Mouse (Mus musculus): ENCODE results near the gene Clec4g. TPM values are rescaled to one million over a fixed set of nuclear protein-coding genes. Genes with fewer than 3 reads are reported as not detected.
"Not testable (repeated sequence)": the region's sequence is repeated elsewhere in the genome, so short reads cannot be mapped to it uniquely, and the experiment has no call there.

The Clec4g gene
- not detected for total RNA-seq (2021)
- long read RNA-seq, experiment 1: 0 reads
- long read RNA-seq, experiment 2: 0 reads

DNA sequence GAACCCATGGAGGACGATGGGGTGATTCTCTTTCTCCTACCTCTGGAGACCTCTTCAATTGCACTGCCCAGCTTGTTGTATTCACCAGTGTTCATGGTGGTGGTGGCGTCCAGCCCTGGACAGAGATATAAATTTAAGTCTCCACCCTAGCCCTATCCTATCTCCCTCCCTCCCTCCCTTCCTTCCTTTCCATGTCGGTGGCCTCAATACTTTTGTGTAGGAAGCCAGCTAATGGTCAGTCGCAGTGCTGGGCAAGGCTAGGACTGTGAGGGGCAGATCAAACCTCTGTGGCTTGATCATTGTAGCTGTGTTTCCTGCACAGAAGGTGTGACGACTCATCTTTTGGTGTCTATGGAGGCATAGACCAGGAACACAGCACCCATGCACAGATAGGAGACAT is at the start of gene Clec4g:
Clec4g (minus strand) TSS at position 101 of the 400 bp plus-strand sequence.
- DNase-seq: no peak
- Histone ChIP-seq H3K4me3 (no peak within 1 kb of the TSS), H3K27ac (no peak within 1 kb of the TSS)
- no peak for TF ChIP-seq CTCF (IDR thresholded peaks at IDR 0.05)
- intact Hi-C loops (cut with DNase I): no loop called here

DNA sequence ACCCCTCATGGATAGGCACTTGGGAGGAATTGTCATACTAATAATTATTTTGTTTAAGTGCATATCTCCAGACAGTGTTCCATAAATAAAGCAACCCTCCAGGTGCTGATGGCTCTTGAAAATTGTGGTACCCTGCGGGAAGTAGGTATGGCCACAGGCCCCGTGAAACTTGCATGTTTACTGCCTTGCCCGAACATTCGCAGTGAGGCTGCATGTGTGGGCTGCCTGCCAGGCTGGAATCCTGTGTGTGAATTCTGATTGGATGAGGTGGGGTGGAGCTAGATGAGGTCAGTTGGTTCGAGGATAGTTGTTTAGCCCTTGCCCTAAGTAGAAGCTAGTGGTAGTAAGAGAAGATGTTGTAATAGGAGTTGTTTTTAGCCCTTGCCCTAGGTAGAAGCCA is 48.2 kb upstream of the Clec4g start:
- DNase-seq; intact Hi-C loops (cut with DNase I); H3K27ac ChIP-seq; H3K4me3 ChIP-seq: not testable (repeated sequence)

DNA sequence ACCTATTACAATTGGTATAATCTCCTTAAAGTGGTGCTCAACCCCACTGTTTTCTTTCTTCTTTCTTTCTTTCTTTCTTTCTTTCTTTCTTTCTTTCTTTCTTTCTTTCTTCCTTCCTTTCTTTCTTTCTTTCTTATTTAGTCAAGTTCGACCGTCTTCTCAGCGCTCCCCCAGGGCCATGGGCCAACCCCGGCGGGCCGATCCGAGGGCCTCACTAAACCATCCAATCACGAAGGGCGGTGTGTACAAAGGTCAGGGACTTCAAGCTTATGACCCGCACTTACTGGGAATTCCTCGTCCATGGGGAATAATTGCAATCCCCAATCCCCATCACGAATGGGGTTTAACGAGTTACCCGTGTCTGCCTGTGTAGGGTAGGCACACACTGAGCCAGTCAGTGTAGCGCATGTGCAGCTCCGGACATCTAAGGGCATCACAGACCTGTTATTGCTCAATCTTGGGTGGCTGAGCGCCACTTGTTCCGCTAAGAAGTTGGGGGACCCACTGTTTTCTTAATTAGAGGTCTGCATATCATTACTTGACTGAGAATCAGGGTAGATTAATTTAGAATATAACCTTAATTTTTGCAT is 33.9 kb upstream of the Clec4g start:
- intact Hi-C loops (cut with DNase I): no loop called here
- no peak overlapping the region for H3K27ac ChIP-seq
- TF ChIP-seq CTCF (IDR thresholded peaks at IDR 0.05): no peak
- peak; percentile 74 for DNase-seq
- no peak overlapping the region for H3K4me3 ChIP-seq

DNA sequence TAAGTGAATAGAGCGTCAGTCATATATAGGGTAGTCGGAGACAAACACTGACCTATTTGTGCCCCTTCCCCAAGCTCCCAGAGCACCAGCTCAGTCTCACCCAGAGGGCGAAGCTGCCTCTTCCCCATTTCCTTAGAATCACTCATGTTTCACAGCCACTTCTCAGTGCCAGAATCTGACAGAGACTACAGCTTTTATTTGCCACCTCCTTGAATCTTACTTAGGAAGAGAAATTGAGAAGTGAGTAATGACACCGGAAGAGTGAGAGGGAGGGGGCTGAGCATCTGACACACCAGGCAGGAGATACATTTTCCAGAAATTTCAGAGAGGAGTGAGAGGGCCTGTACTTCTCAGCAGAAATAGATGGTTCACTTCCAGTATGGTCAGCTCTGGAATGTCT is 28.3 kb upstream of the Clec4g start, which contains the start of gene Cd209a:
Cd209a (minus strand) TSS at position 224 of the 400 bp plus-strand sequence.
- H3K27ac ChIP-seq: no peak within 1 kb of the TSS
- intact Hi-C loops (cut with DNase I): no loop called here
- no peak for TF ChIP-seq CTCF (IDR thresholded peaks at IDR 0.05)
- DNase-seq: no peak
- H3K4me3 ChIP-seq: no peak within 1 kb of the TSS

- Histone ChIP-seq H3K4me3 (no peak overlapping the region), H3K27ac (no peak overlapping the region)
- DNase-seq: no peak
- intact Hi-C loops (cut with DNase I): no loop called here
- no peak for TF ChIP-seq CTCF (IDR thresholded peaks at IDR 0.05)
Observed at GRCm38 (mm10) chr8:3736947-3737346, 16.5 kb upstream of the Clec4g start.

DNA sequence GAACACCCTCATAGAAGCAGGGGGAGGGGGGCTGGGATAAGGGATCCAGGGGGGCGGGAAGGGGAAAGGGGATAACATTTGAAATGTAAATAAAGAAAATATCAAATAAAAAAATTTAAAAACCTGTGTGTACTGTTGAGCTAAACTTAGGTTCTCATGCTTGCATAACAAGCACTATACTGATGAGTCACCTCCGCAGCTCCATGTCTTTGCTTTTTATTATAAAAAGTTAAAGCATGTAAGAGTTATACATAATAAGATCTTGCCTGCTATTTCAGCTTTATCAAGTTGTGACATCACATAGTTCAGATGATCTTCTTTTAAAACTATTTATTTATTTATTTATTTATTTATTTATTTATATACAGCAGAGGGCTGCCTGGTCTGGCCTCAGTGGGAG is 15.1 kb upstream of the Clec4g start:
- intact Hi-C loops (cut with DNase I): no loop called here
- no peak for TF ChIP-seq CTCF (IDR thresholded peaks at IDR 0.05)
- DNase-seq: no peak
- Histone ChIP-seq H3K27ac (no peak overlapping the region), H3K4me3 (no peak overlapping the region)

GRCm38 (mm10) chr8:3734084-3734483 is 13.6 kb upstream of the Clec4g start:
- no peak overlapping the region for H3K4me3 ChIP-seq
- H3K27ac ChIP-seq: no peak overlapping the region
- intact Hi-C loops (cut with DNase I): no loop called here
- TF ChIP-seq CTCF (IDR thresholded peaks at IDR 0.05): no peak
- DNase-seq: no peak

GRCm38 (mm10) chr8:3721041-3721440 is 590 bp upstream of the Clec4g start:
- TF ChIP-seq CTCF (IDR thresholded peaks at IDR 0.05): no peak
- no peak for DNase-seq
- intact Hi-C loops (cut with DNase I): no loop called here
- no peak overlapping the region for H3K4me3 ChIP-seq
- no peak overlapping the region for H3K27ac ChIP-seq

- intact Hi-C loops (cut with DNase I): loop anchor here (5.0 kb wide), 1 partner anchor 239 kb away; no protein-coding TSS in a partner anchor
- no peak overlapping the region for H3K27ac ChIP-seq
- DNase-seq: peak; percentile 71
- TF ChIP-seq CTCF (IDR thresholded peaks at IDR 0.05): peak; percentile 83
- no peak overlapping the region for H3K4me3 ChIP-seq
Observed at GRCm38 (mm10) chr8:3718559-3718958, 1.9 kb downstream of the Clec4g start.

DNA sequence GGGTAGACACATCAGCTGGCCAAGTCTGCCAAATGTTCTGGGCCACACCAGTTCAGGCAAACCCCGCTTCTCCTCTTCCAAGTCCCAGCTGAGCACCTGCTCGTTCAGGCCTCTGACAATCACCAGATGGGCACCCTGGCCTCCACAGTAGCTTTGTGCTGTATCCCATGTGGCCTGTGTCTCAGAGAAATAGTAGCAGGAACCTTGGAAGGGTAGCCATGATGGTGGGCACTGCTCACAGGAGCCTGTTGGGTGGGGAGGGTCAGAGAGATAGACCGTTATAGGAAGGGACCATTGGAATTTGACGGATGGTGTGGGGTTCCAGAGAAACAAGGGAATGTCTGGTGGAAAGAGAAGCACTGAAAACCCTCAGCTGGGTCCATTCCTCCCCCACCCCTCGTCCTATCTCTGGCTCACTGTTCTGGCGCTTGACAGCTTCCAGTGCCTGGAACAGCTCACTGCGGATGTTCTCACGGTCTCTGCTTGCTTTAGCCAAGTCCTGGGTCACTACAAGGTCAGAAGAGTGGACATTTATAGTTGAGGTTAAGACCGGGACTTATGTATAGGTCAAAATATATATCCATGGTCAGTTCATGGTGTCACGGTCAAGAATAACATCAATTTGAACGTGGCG is 3.0 kb downstream of the Clec4g start:
- Histone ChIP-seq H3K27ac (no peak overlapping the region), H3K4me3 (no peak overlapping the region)
- intact Hi-C loops (cut with DNase I): loop anchor here (5.0 kb wide), 1 partner anchor 240 kb away; no protein-coding TSS in a partner anchor
- TF ChIP-seq CTCF (IDR thresholded peaks at IDR 0.05): no peak
- no peak for DNase-seq

DNA sequence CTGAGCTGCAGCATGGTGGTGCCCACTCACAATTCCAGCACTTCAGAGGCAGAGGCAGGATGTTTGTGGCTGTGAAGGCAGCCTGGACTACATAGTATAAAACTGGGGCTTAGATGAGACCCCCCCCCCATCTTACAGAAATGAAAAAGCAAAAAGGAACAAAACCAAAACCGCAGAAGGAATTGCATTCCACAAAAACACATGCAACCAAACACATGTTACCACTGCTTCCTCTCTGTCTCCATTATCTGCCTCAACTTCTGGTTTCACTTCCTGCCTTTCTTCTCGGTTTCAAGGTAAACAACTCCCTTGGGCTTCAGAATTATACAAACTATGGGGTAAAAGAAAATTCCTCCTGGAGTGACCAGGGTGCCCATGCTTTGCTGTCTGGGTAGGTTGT is 8.8 kb downstream of the Clec4g start:
- Histone ChIP-seq H3K4me3 (no peak overlapping the region), H3K27ac (peak overlapping the region; percentile 31; the same call in 1 of the 2 replicates)
- DNase-seq: no peak
- intact Hi-C loops (cut with DNase I): no loop called here
- TF ChIP-seq CTCF (IDR thresholded peaks at IDR 0.05): no peak

DNA sequence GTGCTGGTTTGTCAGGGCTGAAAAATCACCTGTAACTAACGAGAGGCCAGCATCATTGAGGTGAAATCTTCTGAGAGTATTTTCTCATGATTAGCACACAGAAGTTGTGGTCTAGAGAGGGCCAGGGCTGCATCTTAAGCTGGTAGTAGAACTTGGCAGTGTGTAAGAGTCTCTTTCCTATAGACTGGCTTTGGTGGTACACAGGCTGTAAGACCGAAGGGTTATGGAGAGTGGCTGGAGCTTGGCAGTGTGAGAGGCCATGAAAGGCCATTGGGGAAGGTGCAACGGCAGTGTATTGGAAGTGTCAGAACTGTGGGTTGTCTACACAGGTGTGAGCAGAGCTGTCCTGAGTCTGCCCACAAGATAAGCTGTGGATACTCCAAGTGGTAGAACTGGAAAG is 10.1 kb downstream of the Clec4g start:
- no peak for DNase-seq
- H3K4me3 ChIP-seq: no peak overlapping the region
- intact Hi-C loops (cut with DNase I): no loop called here
- TF ChIP-seq CTCF (IDR thresholded peaks at IDR 0.05): no peak
- no peak overlapping the region for H3K27ac ChIP-seq

DNA sequence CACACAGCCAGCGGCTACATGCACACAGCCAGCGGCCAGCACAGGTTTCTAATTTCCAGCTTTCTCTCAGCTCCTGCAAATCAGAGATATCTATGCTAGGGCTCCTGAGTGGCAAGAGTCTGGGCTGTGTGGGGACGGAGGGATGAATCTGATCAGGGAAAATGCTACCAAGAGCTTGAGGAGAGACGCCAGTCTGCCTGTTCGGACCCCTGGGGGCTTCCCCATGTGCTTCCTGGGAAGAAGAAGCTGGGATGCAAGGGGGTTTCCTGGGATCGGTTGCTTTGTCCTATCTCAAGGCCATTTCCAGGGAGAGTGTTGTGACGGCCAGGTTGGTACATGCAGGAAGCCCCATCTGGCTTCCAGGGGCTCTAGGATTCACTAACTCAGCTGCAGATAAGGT is 12.8 kb downstream of the Clec4g start:
- Histone ChIP-seq H3K27ac (no peak overlapping the region), H3K4me3 (no peak overlapping the region)
- no peak for TF ChIP-seq CTCF (IDR thresholded peaks at IDR 0.05)
- intact Hi-C loops (cut with DNase I): no loop called here
- DNase-seq: no peak

GRCm38 (mm10) chr8:3705711-3706110 is 14.7 kb downstream of the Clec4g start:
- Histone ChIP-seq H3K4me3 (no peak overlapping the region), H3K27ac (no peak overlapping the region)
- peak; percentile 34 for TF ChIP-seq CTCF (IDR thresholded peaks at IDR 0.05)
- intact Hi-C loops (cut with DNase I): no loop called here
- no peak for DNase-seq

Measured in gastrocnemius, adult 2 months (tissue).